Mouse (Mus musculus) liver, embryonic 15.5 days (tissue): ENCODE data around the gene Kif21b. TPM values are rescaled to one million over a fixed set of nuclear protein-coding genes. Genes with fewer than 3 reads are reported as not detected.

Experiments used
- ATAC-seq: fragments of 200-750 bp; cut with Nextera tagmentation; 2 replicates; pipeline ENCODE4 v1.8.0; 2017; ENCODE audit warnings: moderate number of reproducible peaks, mild to moderate bottlenecking, moderate library complexity; ENCODE audit not compliant: insufficient read depth
- H3K27ac ChIP-seq: fragments of 300-500 bp; sonication (generic); replicated peaks from 2 replicates; pipeline ENCODE4 v1.5.1; 2015; ENCODE audit warnings: mild to moderate bottlenecking, inconsistent platforms
- H3K27me3 ChIP-seq: fragments of 300-500 bp; sonication (generic); 2 replicates; pipeline ENCODE4 v1.6.1; 2015; ENCODE audit warnings: mild to moderate bottlenecking, inconsistent platforms
- H3K36me3 ChIP-seq: fragments of 300-500 bp; sonication (generic); replicated peaks from 2 replicates; pipeline ENCODE4 v1.6.1; 2015; ENCODE audit warnings: moderate library complexity, mild to moderate bottlenecking, inconsistent platforms
- H3K4me1 ChIP-seq: fragments of 300-500 bp; sonication (generic); replicated peaks from 2 replicates; pipeline ENCODE4 v1.6.1; 2015; ENCODE audit warnings: inconsistent platforms
- H3K4me2 ChIP-seq: fragments of 300-500 bp; sonication (generic); 2 replicates; pipeline ENCODE4 v1.6.1; 2015; ENCODE audit warnings: moderate library complexity, mild to moderate bottlenecking, inconsistent platforms
- H3K4me3 ChIP-seq: fragments of 300-500 bp; sonication (generic); replicated peaks from 2 replicates; pipeline ENCODE4 v1.5.1; 2015; ENCODE audit warnings: mild to moderate bottlenecking, inconsistent platforms
- H3K9ac ChIP-seq: fragments of 300-500 bp; sonication (generic); 2 replicates; pipeline ENCODE4 v1.6.1; 2015; ENCODE audit warnings: moderate library complexity, mild to moderate bottlenecking, inconsistent platforms
- H3K9me3 ChIP-seq: fragments of 300-500 bp; sonication (generic); replicated peaks from 2 replicates; pipeline ENCODE4 v1.6.1; 2016; ENCODE audit warnings: inconsistent platforms
- WGBS: fragments of 180-500 bp; shearing (Covaris S2); methylation state at CpG from one replicate; pipeline ENCODE4 v1.1.7; 2015; ENCODE audit warnings: mixed read lengths; ENCODE audit not compliant: insufficient replicate concordance; 5-methylcytosine and 5-hydroxymethylcytosine counted together
- polyA plus RNA-seq: library from polyadenylated mRNA; unstranded; fragments of >200 nt; fragmentation: Nextera tagmentation; extraction: Ambion mirVana; gene quantifications from 2 replicates; pipeline ENCODE4 v1.2.1, GENCODE M21; 2015

Gene Kif21b
- polyA plus RNA-seq, 1 experiment from 2014 or later: 1.1 TPM

- ATAC-seq: no peak
- WGBS: 6% methylated on average over 3 of the region's 3 CpGs
- H3K4me3 ChIP-seq: no peak overlapping the region
- H3K9ac ChIP-seq: no peak overlapping the region
- peaks cover 3% of the 10 kb centered on the region; the same call in 1 of the 2 replicates for H3K27me3 ChIP-seq
- no peak overlapping the region for H3K27ac ChIP-seq
- no peak overlapping the region for H3K4me2 ChIP-seq
- peaks cover 14% of the 10 kb centered on the region for H3K4me1 ChIP-seq
- no peaks in the 10 kb centered on the region for H3K36me3 ChIP-seq
- no peaks in the 10 kb centered on the region for H3K9me3 ChIP-seq
Observed at GRCm38 (mm10) chr1:136116183-136116582, 15.0 kb upstream of the Kif21b start.

- WGBS: 71% methylated on average over 9 of the region's 9 CpGs
- H3K36me3 ChIP-seq: no peaks in the 10 kb centered on the region
- ATAC-seq: no peak
Observed at GRCm38 (mm10) chr1:136117069-136117468, 14.1 kb upstream of the Kif21b start.

GRCm38 (mm10) chr1:136118875-136119274 is 12.3 kb upstream of the Kif21b start:
- Histone ChIP-seq H3K27me3 (peaks cover 3% of the 10 kb centered on the region; the same call in 1 of the 2 replicates), H3K9ac (no peak overlapping the region)
- WGBS: 47% methylated on average over 8 of the region's 8 CpGs

More at GRCm38 (mm10) chr1:136117069-136117468, 14.1 kb upstream of the Kif21b start:
- Histone ChIP-seq H3K9ac (no peak overlapping the region), H3K4me3 (no peak overlapping the region), H3K27me3 (peaks cover 3% of the 10 kb centered on the region; the same call in 1 of the 2 replicates), H3K4me2 (no peak overlapping the region), H3K4me1 (peaks cover 15% of the 10 kb centered on the region), H3K27ac (no peak overlapping the region), H3K9me3 (no peaks in the 10 kb centered on the region)

GRCm38 (mm10) chr1:136119571-136120262 is 11.5 kb upstream of the Kif21b start:
- Histone ChIP-seq H3K9ac (no peak overlapping the region), H3K4me3 (no peak overlapping the region), H3K36me3 (no peaks in the 10 kb centered on the region), H3K9me3 (no peaks in the 10 kb centered on the region), H3K27me3 (peaks cover 3% of the 10 kb centered on the region; the same call in 1 of the 2 replicates), H3K4me1 (peaks cover 15% of the 10 kb centered on the region), H3K4me2 (no peak overlapping the region), H3K27ac (no peak overlapping the region)
- 63% methylated on average over 7 of the region's 7 CpGs for WGBS
- ATAC-seq: no peak

More at GRCm38 (mm10) chr1:136118875-136119274, 12.3 kb upstream of the Kif21b start:
- Histone ChIP-seq H3K4me1 (peaks cover 15% of the 10 kb centered on the region), H3K9me3 (no peaks in the 10 kb centered on the region), H3K27ac (no peak overlapping the region), H3K4me2 (no peak overlapping the region), H3K36me3 (no peaks in the 10 kb centered on the region), H3K4me3 (no peak overlapping the region)
- ATAC-seq: no peak

- Histone ChIP-seq H3K27ac (no peak overlapping the region), H3K9ac (no peak overlapping the region), H3K27me3 (peaks cover 3% of the 10 kb centered on the region; the same call in 1 of the 2 replicates), H3K36me3 (no peaks in the 10 kb centered on the region), H3K4me3 (no peak overlapping the region), H3K4me1 (peaks cover 15% of the 10 kb centered on the region), H3K9me3 (no peaks in the 10 kb centered on the region), H3K4me2 (no peak overlapping the region)
- no peak for ATAC-seq
- WGBS: 11% methylated on average over 1 of the region's 1 CpGs
Observed at GRCm38 (mm10) chr1:136120263-136120603, 11.0 kb upstream of the Kif21b start.

- Histone ChIP-seq H3K4me2 (no peak overlapping the region), H3K9ac (no peak overlapping the region), H3K36me3 (no peaks in the 10 kb centered on the region), H3K27me3 (peaks cover 3% of the 10 kb centered on the region; the same call in 1 of the 2 replicates), H3K4me1 (peaks cover 15% of the 10 kb centered on the region), H3K9me3 (no peaks in the 10 kb centered on the region), H3K27ac (no peak overlapping the region), H3K4me3 (no peak overlapping the region)
- 39% methylated on average over 6 of the region's 6 CpGs for WGBS
- no peak for ATAC-seq
Observed at GRCm38 (mm10) chr1:136120785-136121184, 10.4 kb upstream of the Kif21b start.

- no peaks in the 10 kb centered on the region for H3K36me3 ChIP-seq
- no peak overlapping the region for H3K4me3 ChIP-seq
- no peak overlapping the region for H3K4me2 ChIP-seq
- peaks cover 3% of the 10 kb centered on the region; the same call in 1 of the 2 replicates for H3K27me3 ChIP-seq
- no peak for ATAC-seq
- no peak overlapping the region for H3K9ac ChIP-seq
- peaks cover 22% of the 10 kb centered on the region for H3K4me1 ChIP-seq
- 67% methylated on average over 8 of the region's 8 CpGs for WGBS
- no peaks in the 10 kb centered on the region for H3K9me3 ChIP-seq
- H3K27ac ChIP-seq: no peak overlapping the region
Observed at GRCm38 (mm10) chr1:136122030-136122429, 9.2 kb upstream of the Kif21b start.

- no peak overlapping the region for H3K4me2 ChIP-seq
- no peak overlapping the region for H3K9ac ChIP-seq
- no peak for ATAC-seq
- no peak overlapping the region for H3K4me3 ChIP-seq
- H3K27me3 ChIP-seq: peaks cover 12% of the 10 kb centered on the region
- no peak overlapping the region for H3K27ac ChIP-seq
- no peaks in the 10 kb centered on the region for H3K9me3 ChIP-seq
- 54% methylated on average over 10 of the region's 10 CpGs for WGBS
- no peaks in the 10 kb centered on the region for H3K36me3 ChIP-seq
- H3K4me1 ChIP-seq: peaks cover 38% of the 10 kb centered on the region
Observed at GRCm38 (mm10) chr1:136126159-136126765, 4.9 kb upstream of the Kif21b start.

GRCm38 (mm10) chr1:136126895-136127294 is 4.3 kb upstream of the Kif21b start:
- Histone ChIP-seq H3K9me3 (no peaks in the 10 kb centered on the region), H3K27me3 (peaks cover 19% of the 10 kb centered on the region), H3K4me1 (peaks cover 44% of the 10 kb centered on the region), H3K36me3 (no peaks in the 10 kb centered on the region), H3K9ac (no peak overlapping the region), H3K4me2 (no peak overlapping the region), H3K27ac (no peak overlapping the region), H3K4me3 (no peak overlapping the region)
- no peak for ATAC-seq
- WGBS: 51% methylated on average over 10 of the region's 10 CpGs

GRCm38 (mm10) chr1:136127856-136128255 is 3.3 kb upstream of the Kif21b start:
- Histone ChIP-seq H3K4me3 (no peak overlapping the region), H3K9me3 (no peaks in the 10 kb centered on the region), H3K4me2 (no peak overlapping the region), H3K4me1 (peaks cover 54% of the 10 kb centered on the region), H3K27me3 (peaks cover 28% of the 10 kb centered on the region), H3K27ac (no peak overlapping the region), H3K36me3 (no peaks in the 10 kb centered on the region), H3K9ac (no peak overlapping the region)
- 26% methylated on average over 3 of the region's 3 CpGs for WGBS
- no peak for ATAC-seq

- Histone ChIP-seq H3K4me2 (no peak overlapping the region), H3K9me3 (no peaks in the 10 kb centered on the region), H3K27me3 (peaks cover 29% of the 10 kb centered on the region), H3K27ac (no peak overlapping the region), H3K4me1 (peaks cover 60% of the 10 kb centered on the region), H3K9ac (no peak overlapping the region), H3K4me3 (no peak overlapping the region), H3K36me3 (no peaks in the 10 kb centered on the region)
- WGBS: 31% methylated on average over 5 of the region's 5 CpGs
- no peak for ATAC-seq
Observed at GRCm38 (mm10) chr1:136128416-136128815, 2.8 kb upstream of the Kif21b start.
